Mouse (Mus musculus): ENCODE data around the gene Ghr. TPM values are rescaled to one million over a fixed set of nuclear protein-coding genes. Genes with fewer than 3 reads are reported as not detected.
A peak's percentile ranks its signal among the peaks of the same experiment; 100 is the strongest.

The Ghr gene
- polyA plus RNA-seq, 1 experiment from 2014 or later: 13.4 TPM

GRCm38 (mm10) chr15:3441506-3442286 is 141.6 kb downstream of the Ghr start:
- H3K4me2 ChIP-seq (replicated peaks): no peak overlapping the region
- no peak overlapping the region for H3K9ac ChIP-seq
- ATAC-seq (ENCODE audit: low FRiP score) (peak; percentile 37; the same call in 1 of the 2 replicates), DNase-seq (ENCODE audit: low spot score) (peak; percentile 41)
- no peak overlapping the region for H3K27ac ChIP-seq
- no peak overlapping the region for H3K4me3 ChIP-seq (replicated peaks; ENCODE audit: low read length)
- no peaks in the 10 kb centered on the region for H3K4me1 ChIP-seq (replicated peaks; ENCODE audit: control insufficient read depth, insufficient read depth, low read length)
- H3K27me3 ChIP-seq (ENCODE audit: control insufficient read depth, insufficient read depth, low read length): no peaks in the 10 kb centered on the region
- 54% methylated on average over 4 of the region's 4 CpGs for WGBS
- H3K9me3 ChIP-seq (ENCODE audit: control insufficient read depth, low read length): no peaks in the 10 kb centered on the region
- no peaks in the 10 kb centered on the region for H3K36me3 ChIP-seq (replicated peaks; ENCODE audit: control insufficient read depth, insufficient read depth)

GRCm38 (mm10) chr15:3437381-3437780 is 145.9 kb downstream of the Ghr start:
- H3K27me3 ChIP-seq (ENCODE audit: control insufficient read depth, insufficient read depth, low read length): no peaks in the 10 kb centered on the region
- H3K4me2 ChIP-seq (replicated peaks): no peak overlapping the region
- ATAC-seq (ENCODE audit: low FRiP score) (no peak), DNase-seq (ENCODE audit: low spot score) (no peak)
- 78% methylated on average over 3 of the region's 3 CpGs for WGBS
- no peak overlapping the region for H3K9ac ChIP-seq
- H3K4me1 ChIP-seq (replicated peaks; ENCODE audit: control insufficient read depth, insufficient read depth, low read length): no peaks in the 10 kb centered on the region
- no peaks in the 10 kb centered on the region for H3K9me3 ChIP-seq (ENCODE audit: control insufficient read depth, low read length)
- H3K4me3 ChIP-seq (replicated peaks; ENCODE audit: low read length): no peak overlapping the region
- H3K27ac ChIP-seq: no peak overlapping the region
- no peaks in the 10 kb centered on the region for H3K36me3 ChIP-seq (replicated peaks; ENCODE audit: control insufficient read depth, insufficient read depth)

- no peaks in the 10 kb centered on the region for H3K4me1 ChIP-seq (replicated peaks; ENCODE audit: control insufficient read depth, insufficient read depth, low read length)
- no peaks in the 10 kb centered on the region for H3K36me3 ChIP-seq (replicated peaks; ENCODE audit: control insufficient read depth, insufficient read depth)
- WGBS: 70% methylated on average over 4 of the region's 4 CpGs
- ATAC-seq (ENCODE audit: low FRiP score) (no peak), DNase-seq (ENCODE audit: low spot score) (no peak)
- no peak overlapping the region for H3K4me2 ChIP-seq (replicated peaks)
- no peaks in the 10 kb centered on the region for H3K27me3 ChIP-seq (ENCODE audit: control insufficient read depth, insufficient read depth, low read length)
- H3K9ac ChIP-seq: no peak overlapping the region
- no peak overlapping the region for H3K27ac ChIP-seq
- H3K9me3 ChIP-seq (ENCODE audit: control insufficient read depth, low read length): no peaks in the 10 kb centered on the region
- H3K4me3 ChIP-seq (replicated peaks; ENCODE audit: low read length): no peak overlapping the region
Measured at GRCm38 (mm10) chr15:3435637-3436036, 147.7 kb downstream of the Ghr start.

GRCm38 (mm10) chr15:3434461-3434860 is 148.8 kb downstream of the Ghr start:
- H3K9ac ChIP-seq: no peak overlapping the region
- no peak overlapping the region for H3K4me3 ChIP-seq (replicated peaks; ENCODE audit: low read length)
- WGBS: 91% methylated on average over 3 of the region's 3 CpGs
- H3K4me2 ChIP-seq (replicated peaks): no peak overlapping the region
- no peaks in the 10 kb centered on the region for H3K36me3 ChIP-seq (replicated peaks; ENCODE audit: control insufficient read depth, insufficient read depth)
- DNase-seq (ENCODE audit: low spot score) (no peak), ATAC-seq (ENCODE audit: low FRiP score) (no peak)
- H3K9me3 ChIP-seq (ENCODE audit: control insufficient read depth, low read length): no peaks in the 10 kb centered on the region
- H3K4me1 ChIP-seq (replicated peaks; ENCODE audit: control insufficient read depth, insufficient read depth, low read length): no peaks in the 10 kb centered on the region
- no peak overlapping the region for H3K27ac ChIP-seq
- no peaks in the 10 kb centered on the region for H3K27me3 ChIP-seq (ENCODE audit: control insufficient read depth, insufficient read depth, low read length)

GRCm38 (mm10) chr15:3433281-3433680 is 150.0 kb downstream of the Ghr start:
- DNase-seq (ENCODE audit: low spot score): no peak
- Histone ChIP-seq H3K36me3 (replicated peaks; ENCODE audit: control insufficient read depth, insufficient read depth) (no peaks in the 10 kb centered on the region), H3K9me3 (ENCODE audit: control insufficient read depth, low read length) (no peaks in the 10 kb centered on the region), H3K27ac (no peak overlapping the region), H3K9ac (no peak overlapping the region), H3K4me2 (replicated peaks) (no peak overlapping the region), H3K27me3 (ENCODE audit: control insufficient read depth, insufficient read depth, low read length) (no peaks in the 10 kb centered on the region), H3K4me3 (replicated peaks; ENCODE audit: low read length) (no peak overlapping the region), H3K4me1 (replicated peaks; ENCODE audit: control insufficient read depth, insufficient read depth, low read length) (no peaks in the 10 kb centered on the region)
- ATAC-seq (ENCODE audit: low FRiP score): no peak
- WGBS: 82% methylated on average over 7 of the region's 7 CpGs

GRCm38 (mm10) chr15:3432823-3433222 is 150.5 kb downstream of the Ghr start:
- Histone ChIP-seq H3K27me3 (ENCODE audit: control insufficient read depth, insufficient read depth, low read length) (no peaks in the 10 kb centered on the region), H3K4me1 (replicated peaks; ENCODE audit: control insufficient read depth, insufficient read depth, low read length) (no peaks in the 10 kb centered on the region), H3K9me3 (ENCODE audit: control insufficient read depth, low read length) (no peaks in the 10 kb centered on the region), H3K27ac (no peak overlapping the region), H3K9ac (no peak overlapping the region), H3K36me3 (replicated peaks; ENCODE audit: control insufficient read depth, insufficient read depth) (no peaks in the 10 kb centered on the region), H3K4me2 (replicated peaks) (no peak overlapping the region), H3K4me3 (replicated peaks; ENCODE audit: low read length) (no peak overlapping the region)
- DNase-seq (ENCODE audit: low spot score) (no peak), ATAC-seq (ENCODE audit: low FRiP score) (no peak)
- 87% methylated on average over 1 of the region's 1 CpGs for WGBS

- H3K27me3 ChIP-seq (ENCODE audit: control insufficient read depth, insufficient read depth, low read length): no peaks in the 10 kb centered on the region
- no peak overlapping the region for H3K9ac ChIP-seq
- H3K27ac ChIP-seq: no peak overlapping the region
- ATAC-seq (ENCODE audit: low FRiP score) (no peak), DNase-seq (ENCODE audit: low spot score) (no peak)
- no peaks in the 10 kb centered on the region for H3K9me3 ChIP-seq (ENCODE audit: control insufficient read depth, low read length)
- H3K4me3 ChIP-seq (replicated peaks; ENCODE audit: low read length): no peak overlapping the region
- no peaks in the 10 kb centered on the region for H3K4me1 ChIP-seq (replicated peaks; ENCODE audit: control insufficient read depth, insufficient read depth, low read length)
- H3K36me3 ChIP-seq (replicated peaks; ENCODE audit: control insufficient read depth, insufficient read depth): no peaks in the 10 kb centered on the region
- H3K4me2 ChIP-seq (replicated peaks): no peak overlapping the region
Measured at GRCm38 (mm10) chr15:3429417-3429816, 153.9 kb downstream of the Ghr start.

- no peaks in the 10 kb centered on the region for H3K36me3 ChIP-seq (replicated peaks; ENCODE audit: control insufficient read depth, insufficient read depth)
- H3K27ac ChIP-seq: no peak overlapping the region
- H3K9me3 ChIP-seq (ENCODE audit: control insufficient read depth, low read length): no peaks in the 10 kb centered on the region
- H3K4me3 ChIP-seq (replicated peaks; ENCODE audit: low read length): no peak overlapping the region
- DNase-seq (ENCODE audit: low spot score) (no peak), ATAC-seq (ENCODE audit: low FRiP score) (no peak)
- no peaks in the 10 kb centered on the region for H3K4me1 ChIP-seq (replicated peaks; ENCODE audit: control insufficient read depth, insufficient read depth, low read length)
- H3K4me2 ChIP-seq (replicated peaks): no peak overlapping the region
- WGBS: 94% methylated on average over 5 of the region's 5 CpGs
- no peak overlapping the region for H3K9ac ChIP-seq
- no peaks in the 10 kb centered on the region for H3K27me3 ChIP-seq (ENCODE audit: control insufficient read depth, insufficient read depth, low read length)
Measured at GRCm38 (mm10) chr15:3429001-3429400, 154.3 kb downstream of the Ghr start.

GRCm38 (mm10) chr15:3426401-3426800 is 156.9 kb downstream of the Ghr start:
- WGBS: 68% methylated on average over 4 of the region's 4 CpGs
- ATAC-seq (ENCODE audit: low FRiP score): no peak

GRCm38 (mm10) chr15:3423177-3423576 is 160.1 kb downstream of the Ghr start:
- DNase-seq (ENCODE audit: low spot score) (no peak), ATAC-seq (ENCODE audit: low FRiP score) (no peak)
- H3K9me3 ChIP-seq (ENCODE audit: control insufficient read depth, low read length): no peaks in the 10 kb centered on the region
- no peaks in the 10 kb centered on the region for H3K27me3 ChIP-seq (ENCODE audit: control insufficient read depth, insufficient read depth, low read length)
- H3K36me3 ChIP-seq (replicated peaks; ENCODE audit: control insufficient read depth, insufficient read depth): no peaks in the 10 kb centered on the region
- H3K4me2 ChIP-seq (replicated peaks): no peak overlapping the region
- WGBS: 69% methylated on average over 4 of the region's 4 CpGs
- H3K9ac ChIP-seq: no peak overlapping the region
- no peak overlapping the region for H3K27ac ChIP-seq
- H3K4me1 ChIP-seq (replicated peaks; ENCODE audit: control insufficient read depth, insufficient read depth, low read length): no peaks in the 10 kb centered on the region; the same call in 1 of the 2 replicates
- H3K4me3 ChIP-seq (replicated peaks; ENCODE audit: low read length): no peak overlapping the region

More at GRCm38 (mm10) chr15:3426401-3426800, 156.9 kb downstream of the Ghr start:
- H3K9me3 ChIP-seq (ENCODE audit: control insufficient read depth, low read length): no peaks in the 10 kb centered on the region
- no peak overlapping the region for H3K27ac ChIP-seq
- no peaks in the 10 kb centered on the region for H3K36me3 ChIP-seq (replicated peaks; ENCODE audit: control insufficient read depth, insufficient read depth)
- DNase-seq (ENCODE audit: low spot score): no peak
- H3K4me3 ChIP-seq (replicated peaks; ENCODE audit: low read length): no peak overlapping the region
- no peak overlapping the region for H3K9ac ChIP-seq
- H3K4me1 ChIP-seq (replicated peaks; ENCODE audit: control insufficient read depth, insufficient read depth, low read length): no peaks in the 10 kb centered on the region; the same call in 1 of the 2 replicates
- H3K27me3 ChIP-seq (ENCODE audit: control insufficient read depth, insufficient read depth, low read length): no peaks in the 10 kb centered on the region
- H3K4me2 ChIP-seq (replicated peaks): no peak overlapping the region

Data from hindbrain, embryonic 14.5 days (tissue).